Mouse (Mus musculus) brain, embryonic 18.5 days (tissue): Measurements from ENCODE around the gene Mill2.
"Not testable (repeated sequence)": the region's sequence is repeated elsewhere in the genome, so short reads cannot be mapped to it uniquely, and the experiment has no call there.

ENCODE experiments used
- DNase-seq: peaks from one replicate; pipeline ENCODE4 v3.0.0-alpha.2; 2012; ENCODE audit warnings: low read depth, low spot score

The Mill2 gene

DNA sequence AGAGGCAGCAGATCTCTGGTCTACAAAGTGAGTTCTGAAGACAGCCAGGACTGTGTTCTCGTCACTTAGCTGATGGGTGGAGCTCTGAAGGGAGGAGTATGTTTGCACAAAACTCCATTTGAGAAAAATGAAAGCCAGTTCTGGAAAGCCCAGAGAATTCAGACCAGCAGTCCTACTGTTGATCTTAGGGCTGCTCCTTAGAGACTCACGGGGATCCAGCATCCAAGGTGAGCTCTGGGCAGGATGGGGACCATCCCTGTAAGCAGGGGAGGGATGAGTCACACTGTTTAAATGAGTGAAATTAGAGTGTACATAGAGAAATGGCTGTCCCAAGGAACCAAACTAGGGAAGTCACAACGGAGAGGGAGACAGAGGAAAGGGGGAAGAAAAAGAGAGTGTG, at the start of gene Mill2:
TSS of gene Mill2 (plus strand) at position 102 of the 400 bp plus-strand sequence.
- DNase-seq: no peak

- DNase-seq: not testable (repeated sequence)
These were observed 49.1 kb upstream of the Mill2 start for GRCm38 (mm10) chr7:18790671-18791070.

GRCm38 (mm10) chr7:18798420-18798819, 41.3 kb upstream of the Mill2 start, which contains the start of gene Psg19:
Gene Psg19, minus strand, starts transcription at chr7:18798520.
- DNase-seq: no peak

GRCm38 (mm10) chr7:18799129-18799528, 40.6 kb upstream of the Mill2 start:
- no peak for DNase-seq

DNA sequence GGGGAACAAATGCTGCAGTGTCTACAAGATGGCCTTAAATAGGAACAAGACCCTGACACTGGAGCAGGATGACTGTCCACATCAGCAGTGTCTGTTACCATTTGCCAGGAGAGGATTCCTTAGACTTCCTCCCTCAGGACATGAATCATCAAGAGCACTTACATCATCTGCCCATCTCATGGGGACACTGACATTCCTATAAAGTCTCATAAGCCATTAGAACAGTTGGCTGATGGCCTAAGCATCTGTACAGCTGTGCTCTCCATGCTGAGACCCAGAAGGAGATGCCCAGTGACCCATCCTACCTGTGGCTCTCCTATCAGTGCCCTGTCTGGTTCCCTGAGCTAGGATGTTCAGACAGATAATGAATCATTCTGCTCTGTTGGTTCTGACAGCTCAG, 36.2 kb upstream of the Mill2 start:
- no peak for DNase-seq

- no peak for DNase-seq
These were observed 21.5 kb upstream of the Mill2 start for GRCm38 (mm10) chr7:18818301-18818700.

- no peak for DNase-seq
These were observed 18.3 kb upstream of the Mill2 start, which contains the start of gene Psg17 for GRCm38 (mm10) chr7:18821507-18821906. Gene Psg17, minus strand, starts transcription at chr7:18821607.

GRCm38 (mm10) chr7:18827792-18828546, 11.8 kb upstream of the Mill2 start:
- DNase-seq: no peak

DNA sequence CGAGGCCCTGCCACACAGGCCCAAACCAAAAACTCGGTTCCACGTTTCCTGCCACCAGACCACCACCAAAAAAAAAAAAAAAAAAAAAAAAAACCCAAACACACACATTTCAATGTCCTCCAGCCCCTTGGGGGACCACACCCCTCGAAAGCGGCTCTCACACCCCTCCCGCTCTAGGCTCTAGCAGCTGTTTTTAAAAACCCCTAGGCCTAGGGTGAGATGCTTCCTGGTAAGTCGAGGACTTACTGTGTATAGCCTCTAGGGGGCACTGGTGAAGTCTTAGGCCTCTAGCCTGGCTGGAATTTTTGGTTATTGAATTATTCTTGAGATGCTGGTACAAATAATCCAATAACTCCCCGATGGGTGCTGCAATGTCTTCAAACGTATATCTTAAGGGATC, 11.2 kb upstream of the Mill2 start:
- no peak for DNase-seq

DNA sequence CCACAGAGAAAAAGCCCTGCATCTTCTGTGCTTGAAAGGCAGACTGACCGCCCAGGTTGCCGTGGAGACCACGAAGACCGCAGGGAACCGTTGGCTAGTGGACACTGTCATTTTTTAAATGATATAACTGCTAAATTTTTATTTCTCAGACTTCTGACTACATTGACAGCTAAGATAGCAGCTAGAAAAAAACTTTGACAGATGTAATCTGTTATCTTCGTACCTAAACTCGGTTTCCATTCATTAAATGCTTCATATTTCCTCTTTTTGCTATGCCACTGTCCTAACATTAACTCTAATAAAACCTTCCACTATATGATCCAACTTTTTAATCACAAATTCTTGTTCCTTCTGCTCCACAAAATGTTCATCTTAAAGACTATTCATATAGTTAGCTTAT, 10.2 kb upstream of the Mill2 start:
- DNase-seq: no peak

- DNase-seq: no peak
These were observed 7.5 kb upstream of the Mill2 start for GRCm38 (mm10) chr7:18832298-18832697.

DNA sequence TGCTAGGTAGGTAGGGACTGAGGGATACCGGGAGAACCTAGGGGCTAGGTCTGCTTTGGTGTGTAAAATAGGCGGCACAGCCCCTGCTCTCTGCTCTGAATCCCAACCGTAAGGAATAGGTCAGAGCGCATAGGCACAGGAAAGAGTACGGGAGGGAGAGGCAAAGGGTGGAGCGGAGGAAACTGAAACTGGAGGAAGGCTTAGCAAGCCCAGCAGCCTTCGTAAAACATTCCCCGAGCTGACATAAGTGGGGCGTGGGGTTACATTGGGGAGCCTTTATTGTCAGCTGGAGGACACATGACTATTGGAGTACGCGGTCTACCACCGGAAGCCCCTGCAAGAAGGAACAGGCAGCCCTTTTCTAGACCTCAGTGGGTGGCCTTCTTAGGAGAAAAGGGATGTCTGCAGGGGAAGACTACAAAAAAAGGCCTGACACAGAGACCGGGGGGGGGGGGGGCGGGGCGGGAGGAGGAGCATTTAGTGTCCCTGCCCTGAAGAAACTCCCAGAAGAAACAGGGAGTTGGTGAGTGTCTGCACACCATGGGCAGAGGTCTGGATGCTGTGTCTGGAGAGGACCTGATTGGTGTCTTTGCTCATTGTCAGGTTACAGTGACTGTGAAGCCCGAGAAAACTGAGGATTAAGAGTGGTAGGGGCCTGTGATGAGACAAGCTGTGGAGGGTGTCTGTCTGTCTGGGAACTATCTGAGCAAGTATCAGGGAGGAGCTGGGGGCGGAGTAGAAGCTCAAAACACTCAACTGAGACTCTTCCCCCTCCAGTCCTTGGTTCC, 814 bp downstream of the Mill2 start:
- DNase-seq: peak; percentile 20

- DNase-seq: no peak
These were observed 1.4 kb downstream of the Mill2 start for GRCm38 (mm10) chr7:18841174-18841567.

DNA sequence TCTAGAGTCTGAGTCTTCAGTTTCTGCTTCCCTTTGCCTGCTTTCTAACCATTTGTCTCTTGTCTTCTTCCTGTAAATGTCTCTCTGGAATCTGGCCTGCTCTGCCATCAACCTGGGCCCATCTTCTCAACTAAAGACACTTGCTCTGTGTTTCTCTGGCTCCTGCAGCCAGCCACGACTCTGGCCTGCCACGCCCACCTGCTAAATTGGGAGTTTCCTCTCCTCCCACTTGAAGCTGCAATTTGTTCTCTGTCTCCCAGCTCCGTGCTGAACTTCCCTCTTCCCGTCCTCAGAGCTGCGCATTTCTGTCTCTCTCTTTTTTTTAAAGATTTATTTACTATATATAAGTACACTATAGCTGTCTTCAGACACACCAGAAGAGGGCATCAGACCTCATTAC, 5.0 kb downstream of the Mill2 start:
- no peak for DNase-seq

- DNase-seq: no peak
These were observed 8.6 kb downstream of the Mill2 start for GRCm38 (mm10) chr7:18848395-18848794.

DNA sequence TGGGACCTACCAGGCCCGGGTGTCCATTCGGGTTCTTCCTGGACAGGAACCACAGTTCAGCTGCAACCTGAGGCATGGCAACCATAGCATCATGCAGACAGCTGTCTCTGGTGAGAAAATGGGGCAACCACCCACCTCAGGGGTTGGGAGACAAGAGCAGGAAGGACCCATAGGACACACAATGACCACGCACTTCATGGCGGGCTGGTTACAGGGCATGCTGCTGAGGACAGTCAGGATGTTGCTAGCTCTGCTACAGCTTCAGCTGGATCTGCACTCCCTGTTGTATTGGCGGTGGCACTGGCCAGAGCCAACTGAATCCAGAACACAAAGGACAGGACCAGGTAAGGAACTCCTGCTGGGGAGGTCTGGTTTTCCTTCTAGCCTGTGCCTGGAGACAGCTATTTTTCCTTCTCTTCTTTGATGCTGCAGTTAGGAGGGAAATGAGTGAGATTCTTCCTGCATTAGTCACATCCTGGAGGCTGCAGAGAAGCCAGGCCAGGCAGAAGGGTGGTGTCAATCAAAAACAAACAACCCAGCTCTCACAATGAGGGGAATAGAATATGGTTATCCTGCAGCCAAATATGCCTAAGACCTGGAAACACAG, 18.6 kb downstream of the Mill2 start:
- no peak for DNase-seq

DNA sequence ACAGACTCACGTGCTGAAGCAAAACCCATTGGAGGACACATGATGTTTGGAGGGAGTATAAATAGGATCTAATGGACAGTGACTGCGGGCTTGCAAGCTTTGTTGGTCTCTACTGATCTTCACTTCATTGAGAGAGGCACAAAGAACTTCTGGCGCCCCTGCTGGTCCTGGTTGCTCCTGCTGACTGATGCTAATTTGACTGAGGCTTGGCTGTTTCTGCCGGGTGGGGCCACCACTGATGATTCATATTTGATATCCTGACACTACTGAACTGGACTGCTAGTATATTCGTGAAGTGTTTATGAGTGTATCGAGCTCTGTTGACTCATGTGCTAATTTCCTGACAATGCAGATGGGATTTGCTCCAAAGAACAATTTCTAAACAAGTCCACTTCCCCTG, 23.0 kb downstream of the Mill2 start:
- no peak for DNase-seq

GRCm38 (mm10) chr7:18868491-18868890, 28.7 kb downstream of the Mill2 start:
- no peak for DNase-seq

- not testable (repeated sequence) for DNase-seq
These were observed 31.3 kb downstream of the Mill2 start, which contains the start of gene Pglyrp1 for GRCm38 (mm10) chr7:18871031-18871430. Gene Pglyrp1, plus strand, starts transcription at chr7:18871331.

DNA sequence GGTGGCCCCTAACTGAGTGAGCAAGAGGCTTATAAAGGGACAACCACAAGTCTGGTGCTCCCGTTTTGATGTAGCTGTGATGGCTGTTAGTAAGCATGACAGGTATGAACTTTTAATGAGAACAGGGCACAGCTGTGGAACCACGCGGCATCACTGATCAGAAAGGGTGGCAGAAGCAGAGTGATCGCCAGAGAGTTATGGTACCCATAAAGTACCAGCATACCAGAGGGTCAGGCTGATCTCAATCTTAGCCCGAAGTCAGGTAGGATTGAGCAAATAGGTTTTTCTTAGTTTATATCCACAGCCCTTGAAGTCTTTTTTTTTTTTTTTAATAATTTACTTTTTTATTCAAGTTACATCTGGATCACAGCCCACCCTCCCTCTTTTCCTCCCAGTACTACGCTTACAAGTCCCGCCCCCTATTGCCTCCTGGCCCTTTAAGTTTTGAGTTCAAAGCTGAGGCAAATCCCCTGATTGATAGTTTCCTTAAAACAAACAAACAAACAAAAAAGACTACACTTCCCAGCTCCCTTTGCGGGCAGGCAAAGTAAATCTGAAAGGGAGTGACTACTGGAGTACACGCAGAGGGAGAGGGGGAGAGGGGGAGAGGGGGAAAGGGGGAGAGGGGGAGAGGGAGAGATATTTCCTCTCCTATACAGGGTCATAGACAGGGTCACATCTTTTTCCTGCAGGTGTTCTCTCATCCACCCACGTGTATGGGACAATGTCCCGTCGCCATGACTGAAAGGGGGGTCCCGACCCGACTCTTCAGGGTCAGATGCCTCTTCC, 32.4 kb downstream of the Mill2 start:
- DNase-seq: no peak

GRCm38 (mm10) chr7:18872816-18873215, 33.0 kb downstream of the Mill2 start:
- DNase-seq: no peak

DNA sequence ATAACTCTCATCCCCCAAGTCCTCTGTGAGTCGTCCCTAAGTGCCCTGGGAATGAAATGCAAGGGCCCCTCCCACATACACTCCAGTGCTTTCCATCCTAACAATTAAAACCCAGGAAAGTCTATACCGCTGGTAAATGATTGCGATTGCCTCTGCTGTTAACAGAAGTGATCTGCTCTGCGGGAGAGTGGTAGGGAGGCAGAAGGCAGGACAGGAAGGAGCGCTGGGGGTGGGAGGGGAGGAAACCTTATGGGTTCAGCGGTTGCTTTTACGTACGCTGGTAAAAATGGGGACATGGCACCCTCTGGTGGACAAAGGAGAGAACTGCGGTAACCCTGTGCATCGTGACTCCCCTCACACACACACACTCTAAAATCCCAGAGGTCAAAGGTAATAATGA, 33.5 kb downstream of the Mill2 start:
- peak; percentile 50 for DNase-seq
